Mouse (Mus musculus) thymus, postnatal 10 days (tissue): ENCODE measurements around the gene Carmil1.

Experiments used
- DNase-seq, 2 experiments: peaks; one replicate each; pipeline ENCODE4 v3.0.0; 2021; ENCODE audit warnings: low spot score in 2 of 2

The Carmil1 gene

GRCm38 (mm10) chr13:24211229-24211628 is 69.4 kb downstream of the Carmil1 start:
- no peak for DNase-seq

DNA sequence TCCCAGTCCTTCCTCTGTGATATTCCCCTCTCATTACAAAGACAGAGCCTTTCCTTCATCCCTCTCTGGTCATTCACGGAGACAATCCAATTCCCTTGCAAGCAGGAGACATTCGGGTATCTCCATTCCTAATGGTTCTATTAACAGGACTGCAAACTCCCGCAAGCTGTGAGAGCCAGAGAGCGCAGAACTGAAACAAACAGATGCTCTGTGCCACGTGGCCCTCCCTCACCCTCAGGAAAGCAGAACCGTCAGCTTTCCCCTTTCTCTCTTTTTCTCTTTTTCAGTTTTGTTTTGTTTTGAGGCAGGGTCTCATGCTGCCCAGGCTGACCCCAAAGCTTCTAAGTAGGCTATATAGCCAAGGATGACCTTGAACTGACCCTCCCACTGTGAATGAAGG is 74.5 kb downstream of the Carmil1 start:
- DNase-seq: no peak

DNA sequence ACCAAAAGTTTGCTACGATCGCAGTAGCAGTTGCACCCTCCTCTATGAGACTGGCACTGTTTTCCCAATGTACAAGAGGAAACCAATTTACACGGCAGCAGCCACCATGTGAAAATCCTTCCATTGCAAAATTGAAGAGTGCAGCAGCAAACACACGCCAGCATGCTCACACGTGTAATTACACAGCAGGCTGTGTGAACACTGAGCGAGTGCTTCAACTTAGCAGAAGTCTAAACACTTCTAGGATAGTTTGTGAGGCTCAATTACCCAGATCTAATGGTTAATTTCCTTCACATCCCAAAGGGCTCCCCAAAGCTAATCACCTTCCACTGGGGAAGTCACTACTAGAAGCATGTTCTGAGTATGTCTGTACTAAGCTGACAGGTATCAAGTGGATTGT is 78.3 kb downstream of the Carmil1 start:
- DNase-seq: no peak

GRCm38 (mm10) chr13:24199861-24200543 is 80.6 kb downstream of the Carmil1 start:
- no peak for DNase-seq

- no peak for DNase-seq
Observed at GRCm38 (mm10) chr13:24198396-24198924, 82.1 kb downstream of the Carmil1 start.

DNA sequence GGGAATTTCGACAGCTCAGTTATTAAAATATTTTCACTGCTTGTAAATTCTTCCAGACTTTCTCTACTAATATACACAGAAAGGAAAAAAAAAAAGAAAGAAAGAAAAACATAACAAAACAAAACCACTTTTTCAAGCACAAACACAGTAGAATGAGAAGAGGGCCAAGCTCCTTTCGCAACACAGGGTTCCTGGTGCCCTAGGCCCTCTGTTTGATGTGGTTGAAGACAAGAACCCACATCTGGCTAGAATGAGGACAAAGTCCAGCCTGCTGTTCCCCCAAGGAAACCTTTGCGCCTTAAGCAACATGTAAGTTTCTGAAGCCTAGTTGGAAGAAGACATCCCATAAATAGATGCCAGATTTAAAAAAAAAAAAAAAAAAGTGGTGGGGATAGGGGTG is 85.2 kb downstream of the Carmil1 start:
- DNase-seq: no peak

GRCm38 (mm10) chr13:24194018-24194417 is 86.6 kb downstream of the Carmil1 start:
- DNase-seq: peak in 1 of 2 experiments; percentile 5

DNA sequence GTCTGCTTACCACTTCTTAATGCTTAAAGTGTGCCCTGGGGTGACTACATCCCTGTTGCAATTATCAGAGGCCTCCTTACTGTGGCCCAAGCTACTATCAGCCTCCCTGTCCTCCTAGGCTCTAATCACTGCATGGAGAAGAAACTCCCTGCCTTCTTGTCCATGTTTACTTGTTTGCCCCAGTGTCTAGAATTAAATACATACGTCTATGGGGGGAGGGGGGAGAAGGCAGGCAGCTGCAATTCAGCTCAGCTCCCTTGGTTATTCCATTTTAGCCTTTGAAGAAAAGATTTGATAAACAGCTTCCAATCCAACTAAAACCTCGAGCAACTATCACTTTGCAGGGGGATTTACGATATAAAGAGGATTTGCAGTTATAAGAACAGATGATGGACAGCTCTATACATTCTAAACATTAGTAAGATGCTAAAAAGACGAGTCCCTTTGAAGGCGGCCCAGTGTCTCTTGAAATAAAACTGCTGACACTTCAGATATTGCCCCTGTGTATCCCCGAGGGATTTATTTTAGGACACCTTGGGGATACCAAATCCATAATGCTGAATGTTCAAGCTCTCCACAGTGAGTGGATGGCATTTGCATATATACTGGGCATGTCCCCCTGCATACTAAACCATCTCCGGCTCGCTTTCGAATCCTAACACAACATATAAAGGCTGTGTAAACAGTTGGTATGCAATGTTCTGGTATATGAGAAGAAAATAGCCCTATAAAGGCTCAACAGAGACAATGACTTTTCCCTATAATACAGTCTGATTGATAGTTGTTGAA is 89.5 kb downstream of the Carmil1 start:
- no peak for DNase-seq

- DNase-seq: no peak
Observed at GRCm38 (mm10) chr13:24187026-24187425, 93.6 kb downstream of the Carmil1 start.

- DNase-seq: no peak
Observed at GRCm38 (mm10) chr13:24185641-24186040, 95.0 kb downstream of the Carmil1 start.

- DNase-seq: no peak
Observed at GRCm38 (mm10) chr13:24182878-24183277, 97.7 kb downstream of the Carmil1 start.

DNA sequence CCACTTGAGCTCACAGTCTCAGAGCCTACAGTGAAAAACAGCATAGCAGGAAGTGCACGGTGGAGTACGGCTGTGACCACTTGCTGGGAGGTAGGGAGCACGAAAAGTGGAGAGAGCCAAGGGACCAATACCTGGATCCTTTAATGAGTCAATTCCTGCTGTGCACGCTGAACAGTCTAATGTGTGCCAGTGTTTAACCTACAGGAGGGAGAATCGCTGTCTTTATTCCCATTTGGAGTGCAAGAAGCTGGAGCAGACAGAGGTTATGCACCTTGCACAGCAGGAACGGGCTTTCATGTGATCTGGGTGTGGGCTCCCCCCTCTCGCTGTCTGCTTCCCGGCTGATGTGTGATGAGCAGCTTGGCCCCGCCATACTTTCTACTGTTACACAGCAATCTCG is 101.1 kb downstream of the Carmil1 start:
- no peak for DNase-seq

DNA sequence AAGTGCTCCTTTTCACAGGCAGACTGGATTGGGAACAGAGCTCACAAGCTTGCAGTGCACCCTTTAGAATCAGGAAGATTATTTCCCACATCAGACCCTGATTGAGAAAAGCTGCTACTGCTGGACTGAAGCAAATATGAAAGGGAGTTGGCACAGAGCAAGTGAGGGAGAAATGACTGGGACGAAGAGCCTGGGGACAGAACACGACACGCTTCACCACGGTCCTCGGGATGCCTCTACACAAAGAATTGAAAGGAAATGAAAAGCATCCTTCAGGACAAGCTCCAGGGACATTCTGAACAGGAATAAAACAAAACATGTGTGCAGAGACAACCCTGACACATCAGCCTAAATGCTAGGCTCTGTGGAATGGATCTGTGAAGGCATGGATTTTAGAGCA is 103.0 kb downstream of the Carmil1 start:
- no peak for DNase-seq

DNA sequence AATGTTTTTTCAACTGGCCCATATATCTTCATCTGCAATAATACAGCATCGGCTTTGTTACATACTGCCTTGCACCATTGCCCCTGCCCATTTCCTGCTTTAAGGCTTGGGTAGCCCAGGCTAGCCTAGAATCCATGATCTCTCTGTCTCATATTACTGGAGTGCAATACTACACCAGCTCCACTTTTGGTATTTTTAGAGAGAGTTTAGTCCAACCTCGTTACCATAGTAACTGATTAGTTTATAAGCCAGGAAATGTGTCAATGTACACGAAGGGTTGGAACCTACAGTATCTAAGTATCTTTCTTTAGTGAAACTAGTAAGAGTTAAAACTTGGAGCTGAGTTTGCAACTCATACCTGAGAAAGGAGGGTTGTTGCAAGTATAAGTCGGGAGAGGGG is 103.8 kb downstream of the Carmil1 start:
- DNase-seq: no peak

DNA sequence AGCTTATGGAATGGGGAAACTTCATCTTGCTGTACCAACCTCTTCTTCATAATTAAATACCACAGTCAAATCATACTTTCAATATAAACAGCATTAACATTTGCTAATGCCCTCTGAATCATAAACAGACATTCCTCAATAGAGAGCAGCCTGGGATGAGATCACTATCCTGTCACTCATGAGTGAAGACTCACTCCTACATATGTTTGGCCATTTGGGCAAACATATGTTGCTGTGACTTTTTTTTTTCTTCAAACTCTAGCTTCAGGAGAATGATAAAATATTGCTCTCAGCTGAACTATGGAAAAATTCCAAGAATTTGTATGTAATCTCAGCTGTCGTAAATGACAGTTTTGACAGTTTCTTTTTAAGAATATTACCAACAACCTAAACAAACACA is 110.9 kb downstream of the Carmil1 start:
- no peak for DNase-seq

GRCm38 (mm10) chr13:24163368-24163767 is 117.2 kb downstream of the Carmil1 start:
- no peak for DNase-seq

- DNase-seq: no peak
Observed at GRCm38 (mm10) chr13:24161105-24161504, 119.5 kb downstream of the Carmil1 start.

GRCm38 (mm10) chr13:24159972-24160371 is 120.6 kb downstream of the Carmil1 start:
- no peak for DNase-seq

GRCm38 (mm10) chr13:24159190-24159965 is 121.2 kb downstream of the Carmil1 start:
- no peak for DNase-seq

DNA sequence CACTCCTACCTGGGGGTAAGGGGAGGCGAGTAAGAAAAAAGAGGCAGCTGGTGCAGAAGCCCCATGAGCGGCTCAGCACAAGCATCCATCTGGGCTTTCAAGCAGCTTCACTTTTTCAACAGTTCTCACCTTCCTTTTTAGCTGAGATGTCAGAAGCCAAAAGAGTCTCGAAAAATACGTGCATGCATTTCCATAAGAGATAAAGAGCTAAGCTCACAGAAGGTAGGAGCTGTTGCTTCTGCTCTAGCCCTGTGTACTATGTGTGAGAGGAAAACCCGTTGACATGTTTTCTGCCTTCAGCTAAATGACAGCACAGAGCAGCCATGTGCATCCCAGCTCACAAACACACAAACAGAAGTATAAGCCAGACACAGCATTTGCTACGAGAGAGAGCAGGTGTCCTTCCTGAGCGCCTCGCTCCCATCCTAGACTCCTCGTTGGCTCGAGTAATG is 123.0 kb downstream of the Carmil1 start:
- no peak for DNase-seq

- no peak for DNase-seq
Observed at GRCm38 (mm10) chr13:24155190-24155589, 125.4 kb downstream of the Carmil1 start.
